Mouse (Mus musculus): Measurements from ENCODE around the gene Msh5.
"Not testable (repeated sequence)": the region's sequence is repeated elsewhere in the genome, so short reads cannot be mapped to it uniquely, and the experiment has no call there.

Msh5 gene

DNA sequence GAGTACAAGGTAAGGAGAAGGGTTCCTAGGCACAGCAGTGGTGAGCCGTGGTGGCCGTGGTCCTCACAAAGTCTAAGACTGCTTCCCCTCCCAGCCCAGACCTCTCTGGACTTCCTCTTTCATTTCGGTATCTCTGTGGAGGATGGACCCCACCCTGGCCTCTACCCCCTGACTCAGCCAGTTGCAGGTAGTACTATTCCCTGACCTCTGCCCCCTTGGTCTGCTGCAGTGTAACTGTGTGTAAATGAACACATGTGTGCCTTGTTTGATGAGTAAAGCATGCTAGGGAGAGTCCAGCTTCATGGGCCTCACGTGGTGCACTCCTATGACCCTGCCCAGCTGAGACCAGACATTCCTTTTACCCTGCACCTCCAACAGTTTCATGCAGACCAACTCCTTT lies 22.8 kb downstream of the Msh5 start:
- no peak for DNase-seq (ENCODE audit: inconsistent ontology term)

DNA sequence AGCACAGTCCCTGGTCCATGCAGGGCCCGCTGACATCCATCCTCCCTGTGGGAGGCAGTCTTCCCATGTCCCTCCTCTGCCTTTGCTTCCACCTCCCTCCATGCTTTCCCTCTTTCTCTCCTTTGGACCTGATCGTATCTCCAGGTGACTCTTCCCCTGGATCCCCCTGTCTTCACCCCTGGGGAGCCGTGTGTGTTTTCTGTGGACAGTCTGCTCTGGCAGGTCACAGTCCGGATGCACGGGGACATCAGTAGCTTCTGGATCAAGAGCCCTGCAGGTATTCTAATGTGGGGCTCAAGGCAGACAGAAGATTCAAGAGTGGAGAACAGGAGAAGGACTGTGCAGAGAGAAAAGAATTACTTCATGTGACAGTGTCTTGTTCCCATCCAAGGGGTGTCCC lies 23.3 kb downstream of the Msh5 start:
- no peak for DNase-seq (ENCODE audit: inconsistent ontology term)

DNA sequence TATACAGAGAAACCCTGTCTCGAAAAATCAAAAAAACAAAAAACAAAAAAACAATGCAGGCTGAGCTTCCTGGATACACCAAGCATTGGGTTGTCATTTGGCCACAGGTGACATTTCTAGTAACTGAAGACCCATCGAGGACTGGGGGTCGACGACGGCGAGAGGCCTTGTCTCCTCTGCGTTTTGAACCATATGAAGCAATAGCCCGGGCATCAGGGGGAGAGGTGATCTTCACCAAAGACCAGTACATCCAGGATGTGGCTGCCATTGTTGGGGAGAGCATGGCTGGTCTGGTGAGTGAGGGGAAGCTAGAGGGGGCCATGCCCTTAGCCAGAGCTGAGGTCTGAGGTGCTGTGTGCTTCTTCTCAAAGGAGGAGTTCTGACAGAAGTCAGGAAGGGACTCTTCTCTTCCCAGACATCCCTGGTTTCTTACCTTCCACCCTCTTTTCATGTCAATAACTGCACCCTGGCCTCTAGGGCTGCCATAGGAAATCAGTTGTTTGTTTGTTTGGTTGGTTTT lies 23.9 kb downstream of the Msh5 start:
- DNase-seq (ENCODE audit: inconsistent ontology term) = no peak

DNA sequence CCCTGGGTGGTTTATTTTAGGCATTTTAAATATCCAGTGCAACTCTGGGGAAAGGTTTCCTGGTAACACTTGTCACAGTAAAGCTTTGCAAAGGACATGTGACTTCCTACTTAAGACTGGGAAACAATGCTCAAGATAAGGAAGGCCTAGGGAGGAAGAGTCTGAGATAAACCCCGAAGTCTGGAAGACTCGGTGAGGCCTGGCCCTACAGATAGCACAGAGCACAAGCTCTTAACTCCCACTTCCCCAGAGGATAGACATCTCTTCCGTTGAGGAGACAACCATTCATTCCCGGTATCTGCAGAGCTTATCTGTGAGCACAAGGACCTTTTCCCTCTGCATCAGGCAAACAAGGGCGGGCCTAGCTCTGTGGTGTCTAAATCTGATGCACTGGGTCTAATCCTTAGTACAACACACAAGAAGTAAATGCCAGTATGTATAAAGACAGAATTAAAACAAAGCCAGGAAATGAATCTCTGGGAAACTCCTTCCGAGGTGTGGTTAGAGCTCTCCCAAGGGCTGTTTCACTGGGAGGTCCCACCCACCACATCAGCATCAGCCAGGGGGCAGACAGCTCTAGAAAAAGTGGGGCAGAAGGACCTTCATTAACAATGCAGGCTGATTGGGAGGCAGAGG lies 24.6 kb downstream of the Msh5 start:
- DNase-seq (ENCODE audit: inconsistent ontology term) = no peak

DNA sequence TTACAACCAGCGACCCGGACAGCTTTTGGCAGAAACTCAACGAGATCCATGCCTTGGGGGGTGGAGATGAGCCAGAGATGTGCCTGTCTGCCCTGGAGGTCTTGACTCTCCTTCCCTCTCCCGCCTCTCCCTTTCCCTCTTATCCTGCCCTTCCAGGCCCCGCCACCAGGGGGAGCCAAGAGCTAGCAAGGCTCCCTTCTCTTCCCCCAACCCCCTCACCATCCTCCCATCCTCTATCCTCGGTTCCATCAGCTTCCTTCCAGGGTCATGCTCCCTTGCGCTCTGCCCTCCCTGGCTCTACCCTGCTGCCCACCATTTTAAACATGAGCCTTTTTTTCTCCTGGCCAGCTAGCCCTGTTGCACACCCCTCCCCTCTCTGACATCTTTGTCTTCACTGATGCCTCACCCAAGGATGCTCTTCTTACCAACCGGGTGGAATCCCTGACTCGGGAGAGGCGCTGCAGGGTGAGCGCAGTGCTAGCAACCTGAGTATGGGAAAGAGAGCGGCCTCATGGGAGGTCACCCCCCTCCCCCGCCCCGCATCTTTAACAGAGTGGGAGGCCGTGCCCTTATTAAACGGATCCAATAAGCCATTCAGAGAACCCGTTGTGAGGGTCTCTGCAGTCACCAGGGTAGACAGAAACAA lies 25.3 kb downstream of the Msh5 start:
- peak; percentile 94 for DNase-seq (ENCODE audit: inconsistent ontology term)

DNA sequence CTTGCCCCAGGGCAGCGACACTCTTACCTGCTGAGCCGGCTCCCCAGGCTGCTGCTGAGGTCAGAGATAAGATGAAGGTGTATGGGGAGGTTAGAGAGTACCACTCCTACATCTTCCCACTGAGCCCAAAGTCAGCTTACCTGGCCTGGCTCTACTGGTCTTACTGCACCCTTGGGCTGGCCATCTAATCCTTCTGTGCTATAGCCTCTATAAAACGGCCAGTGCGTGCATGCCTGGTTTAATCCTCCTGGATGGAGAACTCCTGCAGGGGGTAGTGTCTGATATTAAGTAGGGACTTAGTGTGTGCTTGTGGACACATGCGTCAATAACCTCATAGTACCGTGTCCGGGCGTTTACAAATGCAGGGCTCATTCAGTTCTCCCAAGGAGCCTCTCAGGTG lies 26.0 kb downstream of the Msh5 start:
- DNase-seq (ENCODE audit: inconsistent ontology term) = no peak

DNA sequence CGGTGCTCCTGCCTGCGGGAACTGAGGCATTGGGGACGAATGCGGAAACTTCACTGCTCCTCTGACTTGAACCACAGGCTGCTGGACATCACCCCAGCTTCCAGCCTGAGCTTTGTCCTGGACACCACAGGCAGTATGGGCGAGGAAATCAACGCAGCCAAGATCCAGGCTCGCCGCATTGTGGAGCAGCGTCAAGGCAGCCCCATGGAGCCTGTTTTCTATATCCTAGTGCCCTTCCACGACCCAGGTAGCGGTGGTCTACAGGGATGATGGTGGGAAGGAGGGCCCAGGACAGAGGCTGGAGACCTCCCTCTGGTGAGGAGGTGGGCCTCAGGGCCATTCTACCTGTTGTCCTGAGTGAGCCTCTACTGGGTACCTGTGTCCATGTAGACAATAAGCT lies 26.7 kb downstream of the Msh5 start:
- DNase-seq (ENCODE audit: inconsistent ontology term) = no peak

DNA sequence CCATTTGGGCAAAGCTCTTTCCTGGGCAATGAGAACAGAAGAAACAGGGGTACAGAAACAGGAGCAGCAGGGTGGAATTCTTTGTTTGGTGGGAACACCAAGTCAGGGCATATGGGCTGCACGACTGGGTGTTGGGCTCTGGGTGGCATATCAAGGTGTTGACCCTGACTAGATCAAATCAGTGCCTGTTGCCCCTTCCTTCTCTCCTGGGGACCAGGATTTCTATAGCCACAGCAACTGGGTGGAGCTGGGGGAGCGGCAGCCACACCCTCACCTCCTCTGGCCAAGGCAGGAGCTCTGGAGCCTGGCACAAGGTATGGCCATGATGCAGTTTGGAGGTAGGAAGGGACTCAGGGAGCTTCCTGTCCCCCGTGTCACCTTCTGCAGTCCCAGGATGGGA lies 28.4 kb downstream of the Msh5 start:
- no peak for DNase-seq (ENCODE audit: inconsistent ontology term)

DNA sequence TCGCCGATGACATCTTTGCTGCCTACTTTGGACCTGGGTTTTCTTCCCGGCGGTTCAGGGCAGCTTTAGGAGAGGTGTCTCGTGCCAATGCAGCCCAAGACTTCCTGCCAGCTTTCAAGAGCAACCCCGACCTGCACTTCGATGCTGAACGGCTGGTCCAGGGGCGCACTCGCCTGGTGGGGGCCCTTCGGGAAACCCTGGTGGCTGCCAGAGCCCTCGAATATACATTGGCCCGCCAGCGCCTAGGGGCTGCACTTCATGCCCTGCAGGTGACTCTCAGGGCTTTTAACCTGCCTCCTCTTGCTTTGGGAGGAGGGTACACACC lies 28.9 kb downstream of the Msh5 start:
- DNase-seq (ENCODE audit: inconsistent ontology term) = no peak

DNA sequence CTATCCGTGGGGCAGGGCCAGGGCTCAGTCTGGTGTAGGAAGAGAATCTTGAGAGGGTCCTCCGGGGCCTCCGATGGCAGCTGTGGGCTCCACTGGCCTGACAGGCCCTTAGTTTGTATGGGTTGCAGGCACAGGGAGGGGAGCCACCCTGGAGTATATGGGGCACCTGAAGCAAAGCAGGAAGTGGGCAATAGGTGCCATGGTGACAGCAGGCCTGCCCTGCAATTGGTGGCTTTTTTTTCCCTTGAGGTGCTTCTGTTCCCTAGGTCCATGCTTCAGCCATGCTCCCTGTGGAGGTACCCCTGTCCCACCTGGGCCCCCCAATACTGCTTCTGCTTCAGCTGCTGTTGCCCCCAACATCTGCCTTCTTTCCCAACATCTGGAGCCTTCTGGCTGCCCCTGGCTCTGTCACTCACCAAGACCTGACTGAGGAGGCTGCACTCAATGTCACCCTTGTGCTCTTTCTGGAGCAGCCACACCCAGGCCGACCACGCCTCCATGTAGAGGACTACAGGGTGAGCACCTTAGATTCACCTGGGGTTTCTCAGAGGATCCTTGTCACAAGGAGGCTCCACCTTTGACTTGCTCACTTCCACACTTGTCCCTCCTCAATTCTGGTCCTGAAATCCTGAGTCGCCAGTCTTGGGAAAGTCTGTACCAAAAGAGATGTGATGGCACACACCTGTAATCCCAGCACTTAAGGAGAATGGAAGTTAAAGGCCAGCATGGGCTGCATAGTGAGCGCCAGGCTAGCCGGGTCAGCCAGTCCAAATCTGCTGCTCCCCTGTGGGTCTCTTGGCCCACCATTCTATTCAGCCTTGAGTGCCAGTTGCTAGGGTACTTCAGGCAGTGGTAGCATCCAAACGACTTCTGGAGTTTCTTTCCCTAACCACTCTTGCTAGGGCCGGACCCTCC lies 29.5 kb downstream of the Msh5 start:
- no peak for DNase-seq (ENCODE audit: inconsistent ontology term)

DNA sequence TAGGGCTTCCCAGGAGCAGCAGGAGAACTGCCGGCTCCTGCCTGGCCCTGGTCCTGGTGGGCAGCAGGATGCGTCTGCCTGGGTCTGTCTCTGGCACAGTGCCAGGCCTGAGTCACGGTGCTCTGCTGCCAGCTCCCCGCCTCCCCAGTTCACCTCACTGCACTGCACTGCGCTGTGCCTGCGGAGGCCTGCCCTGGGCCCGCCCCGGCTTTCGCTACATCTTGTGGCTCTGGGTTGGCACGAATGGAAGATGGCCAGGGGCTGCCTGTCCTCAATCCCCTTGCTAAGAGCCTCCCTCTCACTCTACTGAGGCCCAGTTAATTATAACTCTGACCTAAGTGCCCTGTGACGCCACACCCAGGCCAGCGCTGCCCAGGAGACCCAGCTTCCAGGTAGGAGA lies 30.2 kb downstream of the Msh5 start, which contains the start of gene Vwa7:
TSS of gene Vwa7 (plus strand) at position 204 of the 400 bp plus-strand sequence.
- DNase-seq (ENCODE audit: inconsistent ontology term) = peak; percentile 88

DNA sequence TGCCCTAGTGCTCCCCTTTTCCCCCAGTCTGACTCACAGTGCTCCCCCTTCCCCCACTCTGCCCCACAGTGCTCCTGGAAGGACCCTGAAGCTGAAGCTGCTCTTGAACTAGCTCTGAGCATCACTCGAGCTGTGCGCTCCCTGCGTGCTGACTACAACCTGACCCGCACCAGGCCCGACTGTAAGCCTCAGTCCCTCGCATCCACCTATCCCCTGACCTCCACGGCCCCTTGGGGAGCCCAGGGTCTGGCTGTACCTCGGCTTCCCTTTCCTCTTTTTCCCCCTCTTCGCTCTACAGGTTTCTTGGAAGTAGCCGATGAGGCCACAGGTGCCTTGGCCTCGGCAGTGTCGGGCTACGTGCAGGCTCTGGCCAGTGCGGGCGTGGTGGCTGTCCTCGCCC lies 31.2 kb downstream of the Msh5 start:
- DNase-seq (ENCODE audit: inconsistent ontology term) = no peak

DNA sequence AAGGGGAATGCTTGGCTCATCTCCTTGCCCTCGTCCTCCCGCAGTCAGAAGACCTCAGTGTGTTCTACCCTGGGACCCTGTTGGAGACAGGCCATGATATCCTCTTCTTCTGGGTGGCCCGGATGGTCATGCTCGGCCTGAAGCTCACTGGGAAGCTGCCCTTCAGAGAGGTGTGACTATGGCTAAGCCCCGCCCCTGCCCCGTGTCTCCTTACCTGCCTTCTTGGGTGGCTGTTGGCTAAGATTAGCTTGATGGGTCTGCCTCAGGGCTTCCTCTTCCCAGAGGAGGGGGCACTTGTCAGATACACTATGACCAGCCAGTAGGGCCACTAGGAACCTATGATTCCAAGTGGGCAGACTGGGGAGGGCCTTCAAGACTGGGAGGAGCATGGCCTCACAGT lies 33.3 kb downstream of the Msh5 start:
- DNase-seq (ENCODE audit: inconsistent ontology term) = no peak

DNA sequence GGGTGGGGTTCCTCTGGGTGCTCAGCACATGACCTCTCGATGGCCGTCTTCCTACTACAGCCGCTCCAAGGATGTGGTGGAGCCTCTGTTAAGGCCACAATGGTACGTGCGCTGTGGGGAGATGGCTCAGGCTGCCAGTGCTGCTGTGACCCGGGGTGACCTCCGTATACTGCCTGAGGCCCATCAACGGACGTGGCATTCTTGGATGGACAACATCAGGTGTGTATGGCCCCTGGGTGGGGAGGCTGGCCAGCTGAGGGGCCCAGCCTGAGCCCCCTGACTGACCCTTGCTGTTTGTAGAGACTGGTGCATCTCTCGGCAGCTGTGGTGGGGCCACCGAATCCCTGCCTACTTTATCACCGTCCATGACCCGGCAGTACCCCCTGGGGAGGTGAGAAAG lies 34.1 kb downstream of the Msh5 start:
- no peak for DNase-seq (ENCODE audit: inconsistent ontology term)

DNA sequence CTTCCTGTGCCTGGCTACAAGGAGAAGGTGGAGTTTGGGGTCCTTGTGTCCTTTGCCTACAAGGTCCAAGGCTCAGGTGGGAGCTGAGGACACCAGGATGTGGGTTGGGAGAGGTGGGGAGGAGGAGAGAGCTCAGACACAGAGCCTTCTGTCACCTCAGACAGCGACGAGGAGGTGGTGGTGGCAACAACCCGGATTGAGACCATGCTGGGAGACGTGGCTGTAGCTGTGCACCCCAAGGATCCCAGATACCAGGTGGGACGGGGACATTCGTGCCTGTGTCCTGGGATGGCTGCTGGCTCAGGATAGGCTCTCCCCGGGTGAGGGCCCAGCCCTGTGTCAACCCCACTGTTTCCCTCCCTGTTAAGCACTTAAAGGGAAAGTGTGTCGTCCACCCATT lies 35.1 kb downstream of the Msh5 start:
- no peak for DNase-seq (ENCODE audit: inconsistent ontology term)

DNA sequence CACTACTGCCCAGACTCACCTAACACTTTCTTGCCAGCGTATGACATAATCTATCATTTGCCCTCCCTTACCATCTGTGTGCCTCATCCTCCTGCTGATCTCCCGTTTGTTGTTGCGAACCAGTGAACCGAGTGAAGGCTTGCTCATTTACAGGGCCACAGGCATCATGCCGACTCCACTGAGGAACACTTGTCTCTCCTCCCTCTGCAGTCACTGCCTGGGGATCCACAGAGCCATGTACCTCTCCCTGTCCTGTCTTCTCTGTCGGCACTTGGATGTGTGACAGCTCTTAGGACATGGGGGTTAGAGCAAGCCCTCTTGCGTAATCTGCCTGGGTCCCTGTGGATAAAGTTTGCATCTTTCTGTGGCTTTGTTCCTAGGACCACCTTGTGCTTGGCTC lies 37.0 kb downstream of the Msh5 start:
- DNase-seq (ENCODE audit: inconsistent ontology term) = no peak

DNA sequence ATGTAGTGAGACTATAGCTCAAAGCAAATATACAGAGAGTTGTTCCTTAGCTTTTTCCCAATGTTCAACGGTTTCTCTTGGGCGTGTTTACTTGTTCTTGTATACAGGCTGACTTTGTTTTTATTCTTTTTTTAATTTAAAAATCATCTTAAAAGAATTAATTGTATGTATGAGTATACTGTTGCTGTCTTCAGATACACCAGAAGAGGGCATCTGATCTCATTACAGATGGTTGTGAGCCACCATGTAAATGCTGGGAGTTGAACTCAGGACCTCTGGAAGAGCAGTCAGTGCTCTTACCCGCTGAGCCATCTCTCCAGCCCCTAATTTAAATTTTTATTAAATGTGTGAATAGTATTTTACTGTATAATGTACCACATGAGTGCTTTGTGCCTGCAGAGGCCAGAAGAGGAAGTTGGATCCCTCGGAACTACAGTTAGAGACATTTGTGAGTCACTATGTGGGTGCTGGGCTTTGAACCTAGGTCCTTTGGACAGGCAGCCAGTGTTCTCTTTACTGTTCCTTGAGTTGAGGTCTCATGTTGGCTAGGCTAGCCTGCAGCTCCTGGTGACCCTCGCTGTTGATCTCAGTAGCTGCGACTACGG lies 39.1 kb downstream of the Msh5 start:
- DNase-seq (ENCODE audit: inconsistent ontology term) = no peak

DNA sequence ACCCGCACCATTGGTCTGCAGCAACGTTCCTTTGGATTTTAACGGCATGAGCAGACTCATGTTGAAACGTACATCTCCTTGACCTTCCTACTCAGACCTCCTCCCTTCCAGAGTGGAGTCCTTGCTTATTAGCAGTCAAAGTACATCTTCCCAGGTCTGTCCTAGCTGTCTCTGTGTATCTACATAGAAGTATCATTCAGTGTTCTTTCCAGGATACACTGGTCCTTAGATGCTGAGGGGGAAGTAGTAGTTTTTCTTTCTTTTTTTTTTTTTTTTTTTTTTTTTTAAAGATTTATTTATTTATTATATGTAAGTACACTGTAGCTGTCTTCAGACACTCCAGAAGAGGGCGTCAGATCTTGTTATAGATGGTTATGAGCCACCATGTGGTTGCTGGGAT lies 40.6 kb downstream of the Msh5 start:
- not testable (repeated sequence) for DNase-seq (ENCODE audit: inconsistent ontology term)

DNA sequence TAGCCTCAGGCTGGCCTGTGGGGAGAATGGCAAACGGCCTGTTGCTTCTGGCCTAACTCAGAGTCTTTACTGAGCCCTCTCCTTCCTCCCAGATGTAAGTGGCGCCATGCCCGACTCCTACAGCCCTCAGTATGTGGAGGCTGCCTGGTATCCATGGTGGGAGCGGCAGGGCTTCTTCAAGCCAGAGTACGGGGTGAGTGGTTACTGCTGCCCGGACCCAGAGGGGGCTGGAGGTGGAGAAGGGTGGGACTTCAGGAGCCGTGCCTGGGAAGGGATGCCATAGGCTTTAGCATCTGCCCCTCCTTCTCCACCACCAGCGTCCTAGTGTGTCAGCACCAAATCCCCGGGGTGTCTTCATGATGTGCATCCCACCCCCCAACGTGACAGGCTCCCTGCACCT lies 41.4 kb downstream of the Msh5 start:
- DNase-seq (ENCODE audit: inconsistent ontology term) = no peak

DNA sequence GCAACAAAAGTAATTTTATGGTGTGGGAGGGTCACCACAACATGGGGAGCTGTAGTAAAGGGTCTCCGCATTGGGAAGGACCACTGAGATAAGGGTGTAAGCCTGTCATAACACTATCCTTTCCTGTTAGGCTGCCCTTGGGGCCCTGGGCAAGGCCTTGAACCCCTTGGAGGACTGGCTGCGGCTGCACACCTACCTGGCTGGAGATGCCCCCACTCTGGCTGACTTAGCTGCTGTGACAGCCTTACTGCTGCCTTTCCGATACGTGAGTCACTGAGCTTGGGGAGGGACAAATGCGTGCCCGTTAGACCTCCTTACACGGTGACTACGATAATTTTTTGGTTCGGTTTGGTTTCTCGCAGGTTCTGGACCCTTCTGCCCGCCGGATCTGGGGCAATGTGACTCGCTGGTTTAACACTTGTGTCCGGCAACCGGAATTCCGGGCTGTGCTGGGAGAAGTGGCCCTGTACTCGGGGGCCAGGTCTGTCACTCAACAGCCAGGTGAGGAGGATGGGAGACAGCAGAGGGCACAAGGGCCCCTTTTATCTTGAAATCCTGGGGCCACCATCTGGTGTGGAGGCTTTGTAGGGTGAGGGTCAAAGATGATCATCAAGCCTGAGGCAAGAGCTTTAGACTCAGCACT lies 42.3 kb downstream of the Msh5 start:
- DNase-seq (ENCODE audit: inconsistent ontology term) = no peak

DNA sequence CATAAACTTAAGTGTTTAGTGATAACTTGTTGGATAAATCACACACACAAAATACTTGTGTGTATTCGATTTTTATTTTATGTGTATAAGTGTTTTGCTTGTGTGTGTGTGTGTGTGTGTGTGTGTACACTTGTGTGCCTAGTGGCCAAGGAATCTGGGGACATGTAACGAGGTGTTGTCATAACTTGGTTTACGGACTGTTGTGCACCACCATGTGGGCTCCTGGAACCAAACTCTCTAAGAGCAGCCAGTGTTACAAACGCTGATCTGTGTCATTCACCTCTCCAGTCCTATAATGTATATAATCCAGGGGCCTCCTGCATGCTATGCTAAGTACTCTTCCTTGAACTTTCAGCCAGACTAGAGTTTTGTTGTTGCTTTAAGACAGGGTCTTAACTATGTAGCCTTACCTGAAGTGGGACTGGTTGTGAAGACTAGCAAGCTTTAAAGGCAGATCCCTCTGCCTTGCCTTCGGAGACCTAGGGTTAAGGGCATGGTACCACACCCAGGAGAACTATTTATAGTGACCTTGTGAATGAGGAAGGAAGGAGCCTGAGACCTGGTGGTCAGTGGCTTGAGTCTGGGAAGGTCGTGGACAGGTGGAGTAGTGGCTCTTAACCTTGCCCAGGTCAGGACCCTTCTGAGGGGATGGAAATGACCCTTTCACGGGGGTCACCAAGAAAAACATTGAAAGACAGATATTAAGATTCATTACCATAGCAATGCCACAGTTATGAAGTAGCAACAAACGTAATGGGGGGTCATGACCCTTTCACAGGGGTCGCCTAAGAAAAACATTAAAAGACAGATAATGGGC lies 43.3 kb downstream of the Msh5 start:
- DNase-seq (ENCODE audit: inconsistent ontology term) = no peak

All from Muller cell, postnatal 12 days (primary cell).